Mouse (Mus musculus) embryonic facial prominence, embryonic 11.5 days (tissue): ENCODE measurements at regions not wholly inside any gene's neighbourhood (a gene's known extent, or its start where the extent isn't known, plus 50 kb on each side); places are given as distances from the start of the nearest gene placed in this dataset.

ENCODE experiments used
- ATAC-seq: fragments of 200-750 bp; cut with Nextera tagmentation; replicated peaks from 2 replicates; pipeline ENCODE4 v1.8.0; 2017; ENCODE audit warnings: low read depth; ENCODE audit not compliant: insufficient number of reproducible peaks, low FRiP score, low TSS enrichment
- DNase-seq: peaks from one replicate; pipeline ENCODE4 v3.0.0-alpha.2; 2015; ENCODE audit warnings: low spot score
- H3K27ac ChIP-seq: fragments of 300-500 bp; sonication (generic); replicated peaks from 2 replicates; pipeline ENCODE4 v1.5.1; 2014; ENCODE audit warnings: mild to moderate bottlenecking, low read depth, low read length, control low read depth
- H3K27me3 ChIP-seq: fragments of 300-500 bp; sonication (generic); 2 replicates; pipeline ENCODE4 v1.6.1; 2014; ENCODE audit warnings: mild to moderate bottlenecking, low read length, moderate library complexity, mixed read lengths; ENCODE audit not compliant: control insufficient read depth, insufficient read depth
- H3K36me3 ChIP-seq: fragments of 300-500 bp; sonication (generic); replicated peaks from 2 replicates; pipeline ENCODE4 v1.6.1; 2014; ENCODE audit warnings: low read depth, mild to moderate bottlenecking, low read length, moderate library complexity, mixed read lengths; ENCODE audit not compliant: control insufficient read depth, insufficient read depth
- H3K4me1 ChIP-seq: fragments of 300-500 bp; sonication (generic); 2 replicates; pipeline ENCODE4 v1.6.1; 2014; ENCODE audit warnings: low read length, mixed read lengths; ENCODE audit not compliant: control insufficient read depth, insufficient read depth
- H3K4me2 ChIP-seq: fragments of 300-500 bp; sonication (generic); 2 replicates; pipeline ENCODE4 v1.6.1; 2014; ENCODE audit warnings: low read depth, mild to moderate bottlenecking, control low read depth, low read length, moderate library complexity
- H3K4me3 ChIP-seq: fragments of 300-500 bp; sonication (generic); 2 replicates; pipeline ENCODE4 v1.5.1; 2014; ENCODE audit warnings: low read depth, low read length, control low read depth
- H3K9ac ChIP-seq: fragments of 300-500 bp; sonication (generic); replicated peaks from 2 replicates; pipeline ENCODE4 v1.6.1; 2014; ENCODE audit warnings: mild to moderate bottlenecking, control low read depth, low read length
- H3K9me3 ChIP-seq: fragments of 300-500 bp; sonication (generic); replicated peaks from 2 replicates; pipeline ENCODE4 v1.6.1; 2016; ENCODE audit warnings: mild to moderate bottlenecking, low read length, inconsistent platforms, mixed read lengths; ENCODE audit not compliant: control insufficient read depth
- WGBS: fragments of 180-500 bp; shearing (Covaris S2); extraction: QIAGEN DNeasy Blood & Tissue Kit; methylation state at CpG from one replicate; pipeline ENCODE4 v1.1.7; 2014; 5-methylcytosine and 5-hydroxymethylcytosine counted together

DNA sequence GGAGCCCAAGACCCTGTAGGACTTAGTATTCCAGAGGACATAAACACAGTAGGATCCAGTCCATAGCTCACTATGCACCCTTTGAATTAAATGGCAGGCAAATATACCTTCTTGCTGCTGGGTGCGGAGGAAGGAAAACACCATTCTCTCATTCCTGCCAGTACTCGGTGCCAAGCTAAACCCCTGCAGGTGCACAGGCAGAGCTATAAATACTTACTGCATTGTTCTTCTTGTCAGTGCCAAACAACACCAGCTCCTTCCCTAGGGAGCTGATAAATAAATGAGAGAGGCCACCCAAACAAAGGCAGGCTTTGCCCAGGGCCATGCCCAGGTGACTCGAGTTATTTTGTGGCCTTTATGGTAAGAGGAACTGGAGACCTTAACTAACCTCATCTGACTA, 136.4 kb upstream of the Ntf3 start:
- H3K4me3 ChIP-seq, result no peak overlapping the region
- no peak for DNase-seq
- no peak overlapping the region for H3K4me2 ChIP-seq
- H3K9ac ChIP-seq, result no peak overlapping the region
- no peaks in the 10 kb centered on the region for H3K36me3 ChIP-seq
- no peaks in the 10 kb centered on the region for H3K9me3 ChIP-seq
- no peaks in the 10 kb centered on the region for H3K27me3 ChIP-seq
- no peak overlapping the region for H3K27ac ChIP-seq
- 73% methylated on average over 3 of the region's 3 CpGs for WGBS
- H3K4me1 ChIP-seq, result no peaks in the 10 kb centered on the region
- no peak for ATAC-seq

GRCm38 (mm10) chr6:126291581-126291980, 124.9 kb upstream of the Ntf3 start:
- H3K9me3 ChIP-seq, result no peaks in the 10 kb centered on the region
- no peak overlapping the region for H3K27ac ChIP-seq
- H3K4me1 ChIP-seq, result no peaks in the 10 kb centered on the region
- 86% methylated on average over 2 of the region's 2 CpGs for WGBS
- H3K36me3 ChIP-seq, result no peaks in the 10 kb centered on the region
- H3K4me2 ChIP-seq, result no peak overlapping the region
- ATAC-seq, result no peak
- H3K27me3 ChIP-seq, result no peaks in the 10 kb centered on the region
- H3K9ac ChIP-seq, result no peak overlapping the region
- no peak overlapping the region for H3K4me3 ChIP-seq
- DNase-seq, result no peak

- Histone ChIP-seq H3K9ac (no peak overlapping the region), H3K4me3 (no peak overlapping the region), H3K4me2 (no peak overlapping the region), H3K36me3 (no peaks in the 10 kb centered on the region), H3K4me1 (no peaks in the 10 kb centered on the region), H3K27me3 (no peaks in the 10 kb centered on the region), H3K9me3 (no peaks in the 10 kb centered on the region), H3K27ac (no peak overlapping the region)
- no peak for DNase-seq
- 82% methylated on average over 4 of the region's 4 CpGs for WGBS
- ATAC-seq, result no peak
Measured at GRCm38 (mm10) chr6:126287166-126287565, 120.5 kb upstream of the Ntf3 start.

- Histone ChIP-seq H3K27ac (no peak overlapping the region), H3K4me2 (no peak overlapping the region), H3K9me3 (no peaks in the 10 kb centered on the region), H3K9ac (no peak overlapping the region), H3K36me3 (no peaks in the 10 kb centered on the region), H3K27me3 (no peaks in the 10 kb centered on the region), H3K4me1 (no peaks in the 10 kb centered on the region), H3K4me3 (no peak overlapping the region)
- no peak for DNase-seq
- ATAC-seq, result no peak
- WGBS, result 88% methylated on average over 2 of the region's 2 CpGs
Measured at GRCm38 (mm10) chr6:126286201-126286600, 119.5 kb upstream of the Ntf3 start.

GRCm38 (mm10) chr6:126284409-126284808, 117.7 kb upstream of the Ntf3 start:
- ATAC-seq (no peak), DNase-seq (no peak)
- H3K4me1 ChIP-seq, result no peaks in the 10 kb centered on the region
- no peaks in the 10 kb centered on the region for H3K36me3 ChIP-seq
- no peaks in the 10 kb centered on the region for H3K27me3 ChIP-seq
- H3K4me2 ChIP-seq, result no peak overlapping the region
- no peak overlapping the region for H3K4me3 ChIP-seq
- H3K9me3 ChIP-seq, result no peaks in the 10 kb centered on the region
- H3K9ac ChIP-seq, result no peak overlapping the region
- 78% methylated on average over 7 of the region's 7 CpGs for WGBS
- no peak overlapping the region for H3K27ac ChIP-seq

GRCm38 (mm10) chr6:126280352-126280751, 113.6 kb upstream of the Ntf3 start:
- Histone ChIP-seq H3K9me3 (no peaks in the 10 kb centered on the region), H3K36me3 (no peaks in the 10 kb centered on the region), H3K4me3 (no peak overlapping the region), H3K27me3 (no peaks in the 10 kb centered on the region), H3K4me1 (no peaks in the 10 kb centered on the region), H3K27ac (no peak overlapping the region), H3K9ac (no peak overlapping the region), H3K4me2 (no peak overlapping the region)
- ATAC-seq, result no peak
- DNase-seq, result no peak
- WGBS, result 84% methylated on average over 3 of the region's 3 CpGs

DNA sequence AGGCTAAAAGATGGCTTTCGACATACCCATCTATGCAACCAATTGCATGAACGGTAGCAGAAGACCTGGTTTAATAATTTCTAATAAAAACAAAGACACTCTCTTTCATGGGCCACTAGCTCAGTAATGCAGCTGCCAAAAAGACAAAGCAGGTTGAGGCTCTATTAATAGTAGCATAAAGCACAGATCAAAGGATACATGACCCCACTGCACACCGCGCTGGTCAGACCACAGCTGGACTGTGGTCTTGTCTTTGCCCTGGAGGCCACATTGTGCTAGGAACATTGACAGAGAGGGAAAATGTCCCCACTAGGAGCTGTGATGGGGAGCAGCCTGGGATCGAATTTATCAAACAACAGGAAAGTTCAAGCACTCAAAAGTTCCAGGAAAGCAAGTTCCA, 79.3 kb upstream of the Ntf3 start:
- H3K9ac ChIP-seq, result no peak overlapping the region
- H3K36me3 ChIP-seq, result no peaks in the 10 kb centered on the region
- WGBS, result 77% methylated on average over 5 of the region's 5 CpGs
- no peaks in the 10 kb centered on the region for H3K9me3 ChIP-seq
- no peak overlapping the region for H3K4me3 ChIP-seq
- no peak for ATAC-seq
- DNase-seq, result no peak
- H3K4me1 ChIP-seq, result no peaks in the 10 kb centered on the region
- no peak overlapping the region for H3K4me2 ChIP-seq
- H3K27ac ChIP-seq, result no peak overlapping the region
- H3K27me3 ChIP-seq, result no peaks in the 10 kb centered on the region

DNA sequence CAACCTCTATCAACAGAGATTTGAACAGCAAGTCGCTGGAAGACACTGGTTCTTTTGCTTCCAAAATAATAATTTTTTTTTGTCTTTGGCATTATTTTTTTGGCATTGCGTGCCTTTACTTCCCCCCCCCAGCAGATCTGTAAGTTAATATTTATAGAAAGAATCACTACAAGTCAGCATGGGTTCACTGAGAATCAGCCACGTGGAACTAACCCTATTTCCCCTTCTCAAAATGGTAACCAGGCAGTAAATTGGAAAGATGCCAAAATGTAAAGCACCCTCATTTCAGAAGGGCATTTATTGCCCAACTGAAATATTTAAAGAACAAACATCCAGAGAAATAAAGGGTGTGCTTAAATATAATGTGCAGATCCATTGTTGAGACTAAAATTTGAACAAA, 78.7 kb upstream of the Ntf3 start:
- no peak for DNase-seq
- Histone ChIP-seq H3K4me1 (no peaks in the 10 kb centered on the region), H3K9me3 (no peaks in the 10 kb centered on the region), H3K27ac (no peak overlapping the region), H3K27me3 (no peaks in the 10 kb centered on the region), H3K4me2 (no peak overlapping the region), H3K4me3 (no peak overlapping the region), H3K36me3 (no peaks in the 10 kb centered on the region), H3K9ac (no peak overlapping the region)
- no peak for ATAC-seq
- 74% methylated on average over 3 of the region's 3 CpGs for WGBS

DNA sequence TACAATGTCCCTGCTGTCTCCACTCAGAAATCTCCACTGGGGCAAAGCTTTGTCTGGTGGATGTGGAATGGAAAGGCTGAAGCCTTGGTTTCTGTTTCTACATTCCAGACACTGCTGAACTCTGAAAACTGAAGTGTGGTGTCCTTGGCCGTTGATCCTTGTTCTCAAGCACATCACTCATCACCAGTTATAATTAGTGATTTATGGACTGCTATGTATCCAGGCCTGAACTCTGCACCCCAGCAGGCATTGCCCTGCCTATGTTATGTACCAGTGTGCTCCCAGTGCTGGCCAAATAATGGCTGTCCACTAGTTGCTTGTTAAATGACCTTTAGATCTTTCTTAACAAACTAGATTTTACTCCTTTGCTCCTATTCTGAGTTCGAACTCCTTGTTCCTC, 75.6 kb upstream of the Ntf3 start:
- 84% methylated on average over 2 of the region's 2 CpGs for WGBS
- Histone ChIP-seq H3K4me1 (no peaks in the 10 kb centered on the region), H3K4me3 (no peak overlapping the region), H3K9ac (no peak overlapping the region), H3K27me3 (no peaks in the 10 kb centered on the region), H3K27ac (no peak overlapping the region), H3K9me3 (no peaks in the 10 kb centered on the region), H3K36me3 (no peaks in the 10 kb centered on the region), H3K4me2 (no peak overlapping the region)
- ATAC-seq, result no peak
- no peak for DNase-seq
